Mouse (Mus musculus) heart, postnatal 0 days (tissue): ENCODE data around the gene Cd59a. TPM values are rescaled to one million over a fixed set of nuclear protein-coding genes. Genes with fewer than 3 reads are reported as not detected.

Source experiments
- ATAC-seq: fragments of 200-750 bp; cut with Nextera tagmentation; 2 replicates; pipeline ENCODE4 v1.8.0; 2017; ENCODE audit warnings: low read depth, moderate number of reproducible peaks, moderate library complexity; ENCODE audit not compliant: insufficient read depth
- DNase-seq: peaks from one replicate; pipeline ENCODE4 v3.0.0-alpha.2; 2016; ENCODE audit warnings: low spot score
- H3K27ac ChIP-seq: fragments of 300-500 bp; sonication (generic); 2 replicates; pipeline ENCODE4 v1.5.1; 2014; ENCODE audit warnings: low read depth, mild to moderate bottlenecking
- H3K27me3 ChIP-seq: fragments of 300-500 bp; sonication (generic); 2 replicates; pipeline ENCODE4 v1.6.1; 2014; ENCODE audit warnings: low read length, mixed read lengths; ENCODE audit not compliant: control insufficient read depth, insufficient read depth
- H3K36me3 ChIP-seq: fragments of 300-500 bp; sonication (generic); replicated peaks from 2 replicates; pipeline ENCODE4 v1.6.1; 2014; ENCODE audit warnings: low read length, mixed read lengths; ENCODE audit not compliant: control insufficient read depth, insufficient read depth
- H3K4me1 ChIP-seq: fragments of 300-500 bp; sonication (generic); 2 replicates; pipeline ENCODE4 v1.6.1; 2014; ENCODE audit warnings: antibody characterized with exemption; ENCODE audit not compliant: control insufficient read depth, insufficient read depth
- H3K4me2 ChIP-seq: fragments of 300-500 bp; sonication (generic); 2 replicates; pipeline ENCODE4 v1.6.1; 2014; ENCODE audit warnings: low read depth, mild to moderate bottlenecking, low read length, moderate library complexity
- H3K4me3 ChIP-seq: fragments of 300-500 bp; sonication (generic); 2 replicates; pipeline ENCODE4 v1.5.1; 2014; ENCODE audit warnings: low read depth, low read length
- H3K9ac ChIP-seq: fragments of 300-500 bp; sonication (generic); replicated peaks from 2 replicates; pipeline ENCODE4 v1.6.1; 2014; ENCODE audit warnings: low read depth, low read length, mixed read lengths
- H3K9me3 ChIP-seq: fragments of 300-500 bp; sonication (generic); replicated peaks from 2 replicates; pipeline ENCODE4 v1.6.1; 2016; ENCODE audit warnings: low read length; ENCODE audit not compliant: control insufficient read depth
- CTCF ChIP-seq: IDR thresholded peaks from 2 replicates; pipeline ENCODE4 v1.5.1; 2016; ENCODE audit warnings: antibody characterized with exemption, control low read depth, low read depth
- EP300 ChIP-seq: IDR thresholded peaks from 2 replicates; pipeline ENCODE4 v1.6.1; 2016; ENCODE audit warnings: antibody characterized with exemption, low read depth
- WGBS: fragments of 180-500 bp; shearing (Covaris S2); extraction: QIAGEN DNeasy Blood & Tissue Kit; methylation state at CpG from one replicate; pipeline ENCODE4 v1.1.7; 2014; 5-methylcytosine and 5-hydroxymethylcytosine counted together
- polyA plus RNA-seq: library from polyadenylated mRNA; unstranded; fragments of >200 nt; fragmentation: Nextera tagmentation; extraction: Ambion mirVana; gene quantifications from 2 replicates; pipeline ENCODE4 v1.2.1, GENCODE M21; 2015
- total RNA-seq: library from RNA; depleted of rRNA; stranded (reverse); fragments of >200 nt; gene quantifications from 2 replicates; pipeline ENCODE4 v1.2.3, GENCODE M21; 2014; ENCODE audit warnings: low replicate concordance

Gene Cd59a
- total and polyA plus RNA-seq, 2 experiments from 2014 or later: 40.6 to 96.5 TPM

DNA sequence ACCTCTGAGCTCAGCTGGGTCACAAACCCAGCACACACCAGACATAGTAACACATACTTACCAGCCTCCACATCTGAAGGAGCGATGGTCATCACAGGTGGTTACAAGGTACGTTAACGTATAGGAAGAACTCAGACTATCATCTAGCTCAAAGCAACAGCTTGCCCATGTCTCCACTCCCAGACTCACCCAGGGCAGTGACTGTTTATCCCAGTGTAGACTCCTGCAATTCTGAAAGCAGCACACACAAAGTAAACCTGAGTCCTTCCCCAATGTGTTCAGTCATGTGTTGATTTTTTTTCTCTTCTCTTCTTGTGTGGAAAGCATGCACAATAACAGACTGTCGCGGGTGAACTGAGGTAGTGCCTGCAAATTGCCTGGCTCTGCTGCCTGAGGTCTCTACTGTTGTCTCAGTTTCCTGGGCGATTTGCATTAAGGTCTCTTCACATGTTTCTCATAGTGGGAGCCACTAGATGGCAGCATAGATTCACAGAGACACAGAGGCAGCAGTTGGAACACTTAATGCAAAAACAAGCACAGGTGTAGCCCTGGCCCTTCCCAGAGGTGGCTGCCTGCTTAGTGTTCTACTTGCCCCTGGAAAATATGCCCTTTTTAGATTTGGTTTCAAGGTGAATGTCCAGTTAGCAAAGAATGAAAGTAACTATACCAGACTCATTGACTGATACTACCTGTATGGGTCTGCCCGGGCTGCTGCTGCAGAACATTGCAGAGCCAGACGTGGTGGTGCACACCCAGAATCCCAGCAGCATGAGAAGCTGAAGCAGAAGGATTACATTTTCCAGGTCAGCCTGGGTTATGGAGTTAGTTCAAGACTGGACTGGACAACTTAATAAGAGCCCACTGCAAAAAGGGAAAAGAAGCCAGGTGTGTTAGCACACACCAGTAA lies 38.8 kb downstream of the Cd59a start:
- ATAC-seq (peak; percentile 75), DNase-seq (peak; percentile 79)
- H3K9me3 ChIP-seq: no peaks in the 10 kb centered on the region
- no peaks in the 10 kb centered on the region for H3K36me3 ChIP-seq
- H3K4me1 ChIP-seq: no peaks in the 10 kb centered on the region
- no peaks in the 10 kb centered on the region for H3K27me3 ChIP-seq
- H3K27ac ChIP-seq: no peak overlapping the region
- TF ChIP-seq EP300 (no peak), CTCF (peak; percentile 97)
- H3K4me3 ChIP-seq: no peak overlapping the region
- H3K4me2 ChIP-seq: no peak overlapping the region
- 47% methylated on average over 8 of the region's 8 CpGs for WGBS
- H3K9ac ChIP-seq: no peak overlapping the region

DNA sequence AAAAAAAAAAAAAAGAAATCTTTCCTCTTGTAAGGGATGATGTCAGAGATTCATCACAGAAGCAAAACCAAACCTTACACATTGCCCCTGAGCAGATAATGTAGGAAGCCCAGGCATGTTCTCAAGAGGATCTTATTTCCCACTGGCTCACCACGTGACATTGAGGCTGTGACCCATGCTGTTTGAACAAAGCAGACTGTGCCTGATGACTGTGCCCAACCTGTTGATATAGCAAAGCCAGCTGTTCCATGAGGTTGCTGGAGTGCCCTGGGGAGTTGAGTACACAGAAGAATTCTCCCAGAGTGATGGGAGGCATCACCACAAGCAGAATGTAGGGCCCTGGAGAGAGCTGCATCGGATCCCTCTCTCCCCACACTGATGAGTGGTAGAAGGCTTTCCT lies 40.3 kb downstream of the Cd59a start:
- Histone ChIP-seq H3K4me2 (no peak overlapping the region), H3K27ac (no peak overlapping the region), H3K9me3 (no peaks in the 10 kb centered on the region), H3K9ac (no peak overlapping the region), H3K36me3 (no peaks in the 10 kb centered on the region), H3K27me3 (no peaks in the 10 kb centered on the region), H3K4me3 (no peak overlapping the region), H3K4me1 (no peaks in the 10 kb centered on the region)
- TF ChIP-seq EP300: no peak
- TF ChIP-seq CTCF: no peak
- DNase-seq (no peak), ATAC-seq (no peak)
- 60% methylated on average over 2 of the region's 2 CpGs for WGBS

DNA sequence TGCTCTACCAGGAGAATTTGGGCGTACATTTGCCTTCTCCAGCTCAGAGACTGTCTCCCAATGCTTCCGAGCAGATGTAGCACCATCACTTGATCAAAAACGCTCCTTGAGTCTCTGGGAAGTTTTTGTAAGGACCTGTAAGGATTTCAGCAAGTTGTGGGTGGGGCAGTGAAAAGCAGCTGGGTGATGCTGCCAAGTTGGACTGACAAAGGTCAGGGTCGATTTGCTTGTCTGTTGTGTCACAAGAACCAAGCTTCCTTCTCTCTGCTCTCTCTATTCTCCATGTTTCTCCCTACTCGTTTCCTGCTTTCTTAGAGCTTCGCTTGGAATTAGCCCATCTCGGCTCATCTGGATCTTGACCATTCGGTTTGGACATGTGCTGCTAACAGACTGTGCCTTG lies 46.5 kb downstream of the Cd59a start:
- no peak for TF ChIP-seq EP300
- no peak for TF ChIP-seq CTCF

DNA sequence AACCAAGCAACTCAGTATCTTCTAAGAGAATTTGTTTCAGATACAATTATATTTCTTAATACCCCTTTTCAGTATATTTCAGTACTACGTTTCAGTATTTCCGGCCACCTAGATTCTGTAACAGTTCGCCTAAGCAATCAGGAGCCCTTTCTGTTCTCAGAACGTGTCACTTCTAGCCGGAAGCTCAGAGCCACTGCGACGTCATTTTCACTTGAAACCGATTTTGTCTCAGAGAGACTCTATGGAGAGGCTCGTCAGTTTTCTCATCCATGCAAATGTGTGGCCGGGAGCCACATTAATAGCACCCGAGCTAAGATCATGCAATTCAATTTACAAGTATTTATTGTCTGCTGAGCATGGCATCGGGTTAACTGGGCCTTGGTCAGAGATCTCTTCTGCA lies 48.4 kb downstream of the Cd59a start:
- DNase-seq: no peak
- 84% methylated on average over 12 of the region's 12 CpGs for WGBS
- no peaks in the 10 kb centered on the region for H3K36me3 ChIP-seq

More for the DNA sequence above, 46.5 kb downstream of the Cd59a start:
- 85% methylated on average over 8 of the region's 8 CpGs for WGBS
- Histone ChIP-seq H3K27ac (no peak overlapping the region), H3K9ac (no peak overlapping the region), H3K4me2 (no peak overlapping the region), H3K9me3 (no peaks in the 10 kb centered on the region), H3K4me3 (no peak overlapping the region), H3K4me1 (no peaks in the 10 kb centered on the region), H3K27me3 (no peaks in the 10 kb centered on the region), H3K36me3 (no peaks in the 10 kb centered on the region)
- ATAC-seq (no peak), DNase-seq (no peak)

DNA sequence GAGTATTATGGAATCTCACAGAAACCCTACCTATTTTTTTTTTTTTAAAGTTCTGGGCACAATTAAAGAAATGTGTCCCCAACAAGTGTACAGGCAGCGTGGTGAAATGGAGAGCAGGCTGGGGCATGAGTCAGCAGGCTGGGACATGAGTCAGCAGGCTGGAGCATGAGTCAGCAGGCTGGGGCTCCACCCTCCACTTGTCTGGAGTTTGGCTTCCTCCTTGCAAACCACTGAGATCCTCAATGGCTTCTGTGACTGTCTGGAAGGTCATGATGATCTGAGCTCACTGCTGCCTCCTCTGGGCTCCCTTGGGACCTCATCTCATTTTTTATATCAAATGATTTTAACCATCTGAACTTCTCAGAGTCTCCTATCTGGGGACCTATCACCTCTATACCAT lies 50.4 kb downstream of the Cd59a start:
- Histone ChIP-seq H3K9ac (no peak overlapping the region), H3K4me1 (peaks cover 7% of the 10 kb centered on the region), H3K27ac (no peak overlapping the region), H3K27me3 (no peaks in the 10 kb centered on the region), H3K36me3 (no peaks in the 10 kb centered on the region), H3K9me3 (no peaks in the 10 kb centered on the region), H3K4me3 (no peak overlapping the region), H3K4me2 (no peak overlapping the region)
- WGBS: 50% methylated on average over 1 of the region's 1 CpGs
- no peak for TF ChIP-seq EP300
- peak; percentile 15; the same call in 1 of the 2 replicates for TF ChIP-seq CTCF
- ATAC-seq (no peak), DNase-seq (peak; percentile 52)

More for the DNA sequence above, 48.4 kb downstream of the Cd59a start:
- Histone ChIP-seq H3K27me3 (no peaks in the 10 kb centered on the region), H3K9me3 (no peaks in the 10 kb centered on the region), H3K4me1 (peaks cover 7% of the 10 kb centered on the region), H3K9ac (no peak overlapping the region), H3K4me3 (no peak overlapping the region), H3K27ac (no peak overlapping the region), H3K4me2 (no peak overlapping the region)
- no peak for ATAC-seq
- TF ChIP-seq EP300 (no peak), CTCF (no peak)
